Mouse (Mus musculus): ENCODE results near the gene 1810010H24Rik.
A peak's percentile ranks its signal among the peaks of the same experiment; 100 is the strongest.
"Not testable (repeated sequence)": the region's sequence is repeated elsewhere in the genome, so short reads cannot be mapped to it uniquely, and the experiment has no call there.

Gene 1810010H24Rik

GRCm38 (mm10) chr11:107025411-107026321 is at the start of gene 1810010H24Rik:
Gene 1810010H24Rik (plus strand): TSS chr11:107025681.
- no peak for DNase-seq (ENCODE audit: low spot score in 2 of 2)

GRCm38 (mm10) chr11:106976194-106976593 is 49.3 kb upstream of the 1810010H24Rik start:
- DNase-seq (ENCODE audit: low spot score in 2 of 2) = no peak

- DNase-seq (ENCODE audit: low spot score in 2 of 2) = peak; percentile 15 to 38
Observed at GRCm38 (mm10) chr11:106980455-106980854, 45.0 kb upstream of the 1810010H24Rik start.

DNA sequence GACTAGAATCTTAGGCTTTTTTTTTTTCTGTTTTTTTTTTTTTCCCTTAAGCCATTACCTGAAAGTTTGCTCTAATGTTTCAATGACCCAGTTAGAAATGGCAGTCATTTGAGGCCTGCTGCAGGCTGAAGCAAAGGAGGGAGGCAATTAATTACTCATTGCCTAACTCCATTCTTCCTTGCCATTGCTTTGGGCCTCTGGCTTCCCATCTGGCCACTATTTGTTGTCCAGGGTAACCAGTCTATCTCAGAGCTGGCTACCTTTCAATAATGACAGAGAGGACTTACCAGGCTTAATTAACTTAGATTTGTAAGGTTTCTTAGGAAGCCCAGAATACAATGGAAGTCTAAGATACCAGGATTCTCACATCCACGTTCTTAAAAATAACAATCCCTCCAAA is 43.7 kb upstream of the 1810010H24Rik start:
- DNase-seq (ENCODE audit: low spot score in 2 of 2) = no peak

DNA sequence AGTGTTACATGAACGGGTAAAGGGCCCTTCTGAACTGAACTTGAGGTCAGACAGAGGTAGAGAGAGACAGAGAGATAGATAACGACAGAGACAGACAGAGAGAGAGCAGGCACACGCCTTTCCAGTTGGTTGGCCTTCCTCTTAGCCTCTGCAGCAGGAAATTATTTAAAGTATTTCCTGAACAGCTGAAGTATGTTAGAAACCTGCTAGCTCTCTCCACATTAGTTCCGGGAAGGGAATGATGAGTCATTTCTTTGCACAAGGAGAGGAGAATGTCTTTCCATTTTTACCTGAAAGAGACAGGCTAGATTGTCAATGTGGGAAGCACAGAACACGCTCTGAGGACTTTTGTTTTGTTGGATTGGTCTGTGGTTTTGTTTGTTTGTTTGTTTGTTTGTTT is 43.1 kb upstream of the 1810010H24Rik start:
- DNase-seq (ENCODE audit: low spot score in 2 of 2) = no peak

DNA sequence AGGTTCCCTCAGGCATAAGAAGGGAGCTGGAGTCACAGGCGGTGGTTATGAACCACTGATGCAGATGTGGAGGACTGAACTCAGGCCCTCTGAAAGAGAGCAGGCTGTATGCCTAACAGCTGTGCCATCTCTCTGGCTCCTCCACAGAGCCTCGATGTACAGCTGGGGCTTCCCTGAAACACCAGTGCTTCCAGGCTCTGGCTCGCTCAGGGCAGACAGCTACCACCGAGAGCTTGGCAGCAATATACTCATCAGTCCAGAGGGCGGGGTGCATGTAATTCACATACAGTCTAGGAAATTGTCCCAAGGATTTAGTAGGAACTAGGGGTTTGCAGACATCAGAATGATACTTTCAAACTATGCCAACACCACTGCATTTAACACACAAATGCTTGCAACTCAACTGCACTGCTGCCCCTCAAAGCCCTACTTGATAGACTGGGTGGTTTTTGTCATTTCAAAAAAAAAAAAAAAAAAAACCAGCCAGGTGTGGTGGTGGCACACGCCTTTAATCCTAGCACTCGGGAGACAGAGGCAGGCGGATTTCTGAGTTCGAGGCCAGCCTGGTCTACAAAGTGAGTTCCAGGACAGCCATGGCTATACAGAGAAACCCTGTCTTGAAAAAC is 39.4 kb upstream of the 1810010H24Rik start:
- not testable (repeated sequence) for DNase-seq (ENCODE audit: low spot score in 2 of 2)

- DNase-seq (ENCODE audit: low spot score in 2 of 2) = no peak
Observed at GRCm38 (mm10) chr11:106987384-106987783, 38.1 kb upstream of the 1810010H24Rik start.

GRCm38 (mm10) chr11:106994246-106995085 is 31.0 kb upstream of the 1810010H24Rik start:
- no peak for DNase-seq (ENCODE audit: low spot score in 2 of 2)

GRCm38 (mm10) chr11:106996492-106996891 is 29.0 kb upstream of the 1810010H24Rik start:
- DNase-seq (ENCODE audit: low spot score in 2 of 2) = not testable (repeated sequence)

- no peak for DNase-seq (ENCODE audit: low spot score in 2 of 2)
Observed at GRCm38 (mm10) chr11:106997976-106998375, 27.5 kb upstream of the 1810010H24Rik start.

GRCm38 (mm10) chr11:106998651-106999150 is 26.8 kb upstream of the 1810010H24Rik start:
- DNase-seq (ENCODE audit: low spot score in 2 of 2) = peak in 1 of 2 experiments; percentile 26

DNA sequence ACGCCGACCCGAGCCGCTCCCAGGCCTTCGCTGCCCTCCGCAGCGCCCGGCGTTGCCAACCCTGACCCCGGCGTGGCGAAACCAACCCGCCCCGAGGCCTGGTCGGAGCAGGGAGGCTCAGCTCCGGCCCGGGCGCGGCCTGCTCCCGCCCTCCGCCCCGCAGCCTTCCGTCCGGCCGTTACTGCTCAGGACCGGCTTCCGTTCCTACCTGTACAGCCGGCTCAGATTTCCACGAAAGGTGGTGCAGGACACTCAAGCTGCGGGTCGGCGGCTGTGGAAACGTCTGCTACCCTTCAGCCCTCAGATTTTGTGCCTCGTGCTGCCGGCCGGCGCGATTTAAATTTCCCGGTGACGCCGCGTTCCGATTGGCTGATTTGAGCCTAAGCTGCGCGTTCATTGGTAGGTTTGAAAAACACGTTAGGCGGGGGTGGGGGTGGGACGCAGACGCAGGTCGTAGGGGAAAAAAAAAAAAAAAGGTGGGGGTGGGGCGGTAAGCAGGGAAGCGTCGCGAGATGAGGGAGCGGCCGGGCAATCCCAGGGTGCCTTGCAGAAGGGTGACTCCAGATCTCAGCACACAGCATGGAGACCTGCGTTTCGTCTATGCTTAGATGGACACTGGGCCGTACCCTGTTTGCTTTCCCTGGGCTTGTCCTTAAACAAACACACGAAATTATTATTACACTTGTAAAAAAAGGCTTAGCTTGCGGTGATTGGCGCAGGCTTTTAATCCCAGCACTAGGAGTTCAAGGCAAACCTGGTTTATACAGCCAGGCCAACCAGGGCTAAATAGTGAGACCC is 26.1 kb upstream of the 1810010H24Rik start, which contains the start of gene Kpna2:
Gene Kpna2 (minus strand): TSS at position 391 of the 798 bp plus-strand sequence.
- peak; percentile 86 to 87 for DNase-seq (ENCODE audit: low spot score in 2 of 2)

- no peak for DNase-seq (ENCODE audit: low spot score in 2 of 2)
Observed at GRCm38 (mm10) chr11:106999949-107000513, 25.4 kb upstream of the 1810010H24Rik start.

- no peak for DNase-seq (ENCODE audit: low spot score in 2 of 2)
Observed at GRCm38 (mm10) chr11:107001760-107002675, 23.5 kb upstream of the 1810010H24Rik start.

DNA sequence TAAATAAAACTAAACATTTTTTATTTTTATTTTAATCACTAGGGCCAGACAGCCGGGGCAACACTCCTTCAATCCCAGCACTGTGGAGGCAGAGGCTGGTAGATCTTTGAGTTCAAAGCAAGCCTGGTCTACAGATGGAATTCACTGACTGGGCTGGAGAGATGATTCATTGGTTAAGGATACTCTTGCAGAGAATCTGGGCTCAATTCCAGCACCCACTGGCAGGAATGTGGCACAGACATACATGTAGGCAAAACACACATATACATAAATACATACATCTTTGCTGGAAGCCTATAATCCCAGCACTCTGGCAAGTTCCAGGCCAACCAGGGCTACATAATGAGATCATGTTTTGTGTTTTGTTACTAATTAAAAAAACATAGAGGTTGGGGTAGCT is 19.9 kb upstream of the 1810010H24Rik start:
- DNase-seq (ENCODE audit: low spot score in 2 of 2) = no peak

GRCm38 (mm10) chr11:107010447-107010846 is 15.0 kb upstream of the 1810010H24Rik start:
- DNase-seq (ENCODE audit: low spot score in 2 of 2) = no peak

DNA sequence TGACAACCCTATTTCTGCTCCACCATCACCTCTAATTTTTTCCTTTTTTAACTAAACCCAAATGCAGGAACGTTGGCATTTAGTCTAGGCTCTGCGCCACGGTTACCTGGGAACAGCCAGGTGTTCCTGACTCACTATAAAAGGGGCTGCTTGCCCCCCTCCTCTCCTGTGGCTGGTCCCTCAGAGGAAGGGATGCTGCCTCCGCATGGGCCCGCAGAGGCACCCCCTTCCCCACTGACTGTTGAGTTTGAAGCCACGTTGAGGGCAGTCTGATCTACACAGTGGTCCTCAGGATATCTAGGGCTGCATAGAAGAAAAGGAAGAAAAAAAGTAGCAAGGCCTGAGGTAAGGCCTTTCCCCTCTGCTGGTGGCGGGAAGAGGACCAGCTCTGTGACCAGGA is 14.3 kb upstream of the 1810010H24Rik start:
- DNase-seq (ENCODE audit: low spot score in 2 of 2) = no peak

GRCm38 (mm10) chr11:107011669-107012323 is 13.7 kb upstream of the 1810010H24Rik start:
- no peak for DNase-seq (ENCODE audit: low spot score in 2 of 2)
